Mouse (Mus musculus): ENCODE measurements around the gene Lingo2. TPM values are rescaled to one million over a fixed set of nuclear protein-coding genes. Genes with fewer than 3 reads are reported as not detected.

Gene Lingo2
- total and polyA plus RNA-seq, 3 experiments, result not detected

- Histone ChIP-seq H3K79me2 (replicated peaks; ENCODE audit: control insufficient read depth, extremely low read depth, insufficient read depth, poor library complexity, severe bottlenecking) (no peaks in the 10 kb centered on the region), H3K27me3 (replicated peaks) (no peaks in the 10 kb centered on the region), H3K4me3 (replicated peaks in 1 of 3; ENCODE audit: low read depth in 2 of 3, low read length in 2 of 3, poor library complexity in 1 of 3) (no peak overlapping the region), H3K9ac (ENCODE audit: insufficient read depth, low read depth) (no peak overlapping the region), H3K4me1 (ENCODE audit: control insufficient read depth in 1 of 2, insufficient read depth in 2 of 2) (no peaks in the 10 kb centered on the region), H3K9me3 (replicated peaks; ENCODE audit: low read length) (peaks cover 12% of the 10 kb centered on the region), H3K27ac (ENCODE audit: insufficient read depth, low read depth) (no peak overlapping the region), H3K4me2 (ENCODE audit: insufficient read depth, low read depth, poor library complexity, severe bottlenecking) (no peak overlapping the region), H3K36me3 (replicated peaks in 1 of 2; ENCODE audit: control insufficient read depth in 1 of 2, insufficient read depth in 1 of 2, low read length in 1 of 2) (no peaks in the 10 kb centered on the region)
- dilution Hi-C loops (cut with MboI; ENCODE audit: extremely low pct_ligation_motif_present, extremely low pct_unique_long_range_greater_than_20kb, low sequenced_read_pairs) (no loop called here), in situ Hi-C loops (cut with MboI; ENCODE audit: low pct_ligation_motif_present, low pct_unique_long_range_greater_than_20kb, low sequenced_read_pairs) (no loop called here)
- no peak for TF ChIP-seq GABPA (IDR thresholded peaks at IDR 0.05; ENCODE audit: insufficient replicate concordance, low read depth, low read length)
- TF ChIP-seq SMC3 (IDR thresholded peaks at IDR 0.05; ENCODE audit: low read depth, low read length), result no peak
- TF ChIP-seq BHLHE40 (IDR thresholded peaks at IDR 0.05; ENCODE audit: low read depth, low read length), result no peak
- no peak for TF ChIP-seq ZMIZ1 (IDR thresholded peaks at IDR 0.05; ENCODE audit: low read depth, low read length)
- no peak for TF ChIP-seq ZKSCAN1 (IDR thresholded peaks at IDR 0.05; ENCODE audit: borderline replicate concordance, low read depth, low read length)
- TF ChIP-seq EP300 (IDR thresholded peaks at IDR 0.05; ENCODE audit: low read length), result no peak
- no peak for TF ChIP-seq JUN (IDR thresholded peaks at IDR 0.05; ENCODE audit: insufficient read depth, low read depth, low read length)
- TF ChIP-seq TCF12 (IDR thresholded peaks at IDR 0.05; ENCODE audit: low read depth, low read length), result no peak
- TF ChIP-seq MYC (IDR thresholded peaks at IDR 0.05; ENCODE audit: low read depth, low read length), result no peak
- TF ChIP-seq IRF4 (IDR thresholded peaks at IDR 0.05; ENCODE audit: low read depth, low read length), result no peak
- TF ChIP-seq RAD21 (IDR thresholded peaks at IDR 0.05; ENCODE audit: low read depth, low read length), result no peak
- TF ChIP-seq USF2 (conservative IDR thresholded peaks at IDR 0.05; ENCODE audit: low read depth, low read length), result no peak
- no peak for DNase-seq (ENCODE audit: extremely low read depth)
These were observed 235.1 kb downstream of the Lingo2 start for GRCm38 (mm10) chr4:36716411-36716810.

GRCm38 (mm10) chr4:36698888-36699287 is 252.7 kb downstream of the Lingo2 start:
- dilution Hi-C loops (cut with MboI; ENCODE audit: extremely low pct_ligation_motif_present, extremely low pct_unique_long_range_greater_than_20kb, low sequenced_read_pairs), result no loop called here
- Histone ChIP-seq H3K79me2 (replicated peaks; ENCODE audit: control insufficient read depth, extremely low read depth, insufficient read depth, poor library complexity, severe bottlenecking) (no peaks in the 10 kb centered on the region), H3K27me3 (replicated peaks) (no peaks in the 10 kb centered on the region), H3K4me3 (replicated peaks in 1 of 3; ENCODE audit: low read depth in 2 of 3, low read length in 2 of 3, poor library complexity in 1 of 3) (no peak overlapping the region), H3K4me1 (ENCODE audit: control insufficient read depth in 1 of 2, insufficient read depth in 2 of 2) (no peaks in the 10 kb centered on the region), H3K9me3 (replicated peaks; ENCODE audit: low read length) (peaks cover 6% of the 10 kb centered on the region), H3K27ac (ENCODE audit: insufficient read depth, low read depth) (no peak overlapping the region), H3K4me2 (ENCODE audit: insufficient read depth, low read depth, poor library complexity, severe bottlenecking) (no peak overlapping the region), H3K9ac (ENCODE audit: insufficient read depth, low read depth) (no peak overlapping the region), H3K36me3 (replicated peaks in 1 of 2; ENCODE audit: control insufficient read depth in 1 of 2, insufficient read depth in 1 of 2, low read length in 1 of 2) (no peaks in the 10 kb centered on the region)
- no peak for DNase-seq (ENCODE audit: extremely low read depth)
- in situ Hi-C loops (cut with MboI; ENCODE audit: low pct_ligation_motif_present, low pct_unique_long_range_greater_than_20kb, low sequenced_read_pairs), result no loop called here
- TF ChIP-seq CTCF (conservative IDR thresholded peaks at IDR 0.05 in 1 of 2, IDR thresholded peaks at IDR 0.05 in 1 of 2; ENCODE audit: low read depth in 2 of 2, low read length in 2 of 2), result no peak
- TF ChIP-seq SMC3 (IDR thresholded peaks at IDR 0.05; ENCODE audit: low read depth, low read length), result no peak
- TF ChIP-seq POLR2A (IDR thresholded peaks at IDR 0.05; ENCODE audit: low read depth, low read length), result no peak
- no peak for TF ChIP-seq CHD1 (IDR thresholded peaks at IDR 0.05; ENCODE audit: low read depth, low read length)
- no peak for TF ChIP-seq MEF2A (IDR thresholded peaks at IDR 0.05; ENCODE audit: borderline replicate concordance, low read depth, low read length)
- no peak for TF ChIP-seq MAFK (IDR thresholded peaks at IDR 0.05; ENCODE audit: insufficient replicate concordance, low read length)
- TF ChIP-seq TCF12 (IDR thresholded peaks at IDR 0.05; ENCODE audit: low read depth, low read length), result no peak
